Mouse (Mus musculus) C2C12 (cell line): ENCODE measurements around the gene Tmem86a.

Experiments used
- CTCF ChIP-seq: IDR thresholded peaks from one replicate; pipeline ENCODE4 v1.5.1; 2011; ENCODE audit not compliant: control insufficient read depth, insufficient read depth, insufficient read length
- MAX ChIP-seq: IDR thresholded peaks from one replicate; pipeline ENCODE4 v1.6.1; 2011; ENCODE audit warnings: mild to moderate bottlenecking, control low read depth
- USF1 ChIP-seq: IDR thresholded peaks from one replicate; pipeline ENCODE4 v1.6.1; 2011; ENCODE audit warnings: low read depth, mild to moderate bottlenecking, control low read depth, moderate library complexity

DNA sequence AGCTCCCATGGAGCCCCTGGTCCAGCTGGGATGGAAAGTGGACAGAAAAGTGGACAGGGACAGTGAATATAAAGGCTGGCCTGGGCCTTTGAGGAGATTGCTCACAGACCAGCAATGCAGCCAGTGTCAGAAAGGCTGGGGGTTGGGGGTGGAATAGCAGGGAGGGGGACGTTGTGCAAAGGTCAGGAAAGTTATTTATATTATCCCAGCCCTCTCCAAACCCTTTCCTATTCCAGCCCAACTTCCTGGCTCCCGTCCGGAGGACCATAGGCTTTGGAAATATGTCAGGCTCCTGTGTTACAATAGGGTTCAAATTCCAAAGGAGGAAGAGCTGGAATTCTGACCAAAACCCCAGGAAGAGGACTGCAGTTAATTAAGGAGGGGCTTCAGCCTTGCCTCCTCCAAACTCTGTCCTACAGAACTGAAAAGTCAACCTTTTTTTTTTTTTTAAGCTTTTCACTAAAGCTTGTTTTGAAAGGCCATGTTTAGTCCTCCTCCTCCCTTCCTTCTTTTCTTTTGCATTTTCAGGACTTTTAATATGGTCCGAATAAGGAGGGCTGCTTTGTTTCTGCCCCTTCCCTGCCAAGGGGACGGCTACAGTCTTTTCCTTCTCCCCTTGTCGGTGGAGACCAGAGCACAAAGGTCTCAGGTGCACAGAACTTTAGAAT lies 7.4 kb upstream of the Tmem86a start:
- TF ChIP-seq CTCF = no peak
- TF ChIP-seq MAX = no peak
- no peak for TF ChIP-seq USF1
